Mouse (Mus musculus): ENCODE results near the gene Capn8.

- TF ChIP-seq CTCF (IDR thresholded peaks at IDR 0.05; ENCODE audit: extremely low read depth, insufficient read depth, insufficient read length, insufficient replicate concordance) (no peak), POLR2A (IDR thresholded peaks at IDR 0.05; ENCODE audit: low read depth, low read length) (no peak)
These were observed 104.9 kb downstream of the Capn8 start for GRCm38 (mm10) chr1:182669741-182670140.

Measured in spleen, adult 2 months (tissue).